Mouse (Mus musculus): ENCODE results near the gene Gm17622.

DNA sequence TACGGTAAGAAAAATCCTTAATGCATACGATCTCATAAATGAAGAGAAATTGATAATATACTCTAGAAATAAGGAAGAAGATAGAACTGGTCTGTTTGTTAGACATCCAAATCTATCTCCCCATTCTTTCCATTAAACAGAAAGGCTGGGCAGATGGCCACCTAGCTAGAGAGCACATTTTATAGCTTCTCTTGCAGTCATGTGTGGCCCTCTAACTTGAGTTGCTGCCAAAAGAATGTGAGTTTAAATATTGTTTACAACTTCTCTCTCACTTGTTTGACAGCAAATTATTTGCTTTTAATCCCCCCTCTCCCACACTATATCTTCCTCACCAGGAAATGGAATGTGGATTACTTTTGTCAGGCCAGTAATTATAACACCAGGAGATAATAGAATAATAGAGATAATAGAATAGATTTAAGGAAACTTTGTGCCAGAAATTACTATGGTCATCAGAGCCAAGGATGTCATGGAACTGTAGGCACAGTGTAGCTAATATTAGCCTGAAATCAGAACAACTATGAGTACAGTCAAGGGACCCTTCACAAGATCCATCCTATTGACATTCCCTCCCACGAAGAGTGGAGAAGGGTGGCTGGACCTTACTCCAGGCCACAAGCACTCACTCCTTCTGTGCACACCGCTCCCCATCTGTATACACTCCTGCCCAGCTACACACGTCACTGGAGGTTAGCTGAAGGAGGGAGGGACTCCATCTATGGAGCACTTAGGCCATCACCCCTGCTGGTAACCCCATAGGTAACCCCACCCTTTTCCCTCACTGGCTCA is 23.8 kb downstream of the Gm17622 start:
- TF ChIP-seq CTCF (conservative IDR thresholded peaks at IDR 0.05; ENCODE audit: low read length), result no peak
- TF ChIP-seq POU5F1 (IDR thresholded peaks at IDR 0.05; ENCODE audit: borderline replicate concordance, low read length), result no peak

All from E14TG2a.4 (cell line).